Mouse (Mus musculus) MEL (cell line): ENCODE measurements around the gene Smyd3.

Source experiments
- CTCF ChIP-seq, 3 experiments: IDR thresholded peaks in 2 of 3; conservative IDR thresholded peaks in 1 of 3; 2 replicates each; pipeline ENCODE4 v1.5.1; 2011 to 2012; ENCODE audit warnings: low read length in 3 of 3, low read depth in 2 of 3, mild to moderate bottlenecking in 2 of 3, improper control_type of control experiment in 1 of 3, inconsistent platforms in 1 of 3, mixed read lengths in 1 of 3, moderate library complexity in 1 of 3; ENCODE audit not compliant: control insufficient read depth in 1 of 3, insufficient read depth in 1 of 3, poor library complexity in 1 of 3, severe bottlenecking in 1 of 3
- E2F4 ChIP-seq: IDR thresholded peaks from 2 replicates; pipeline ENCODE4 v1.6.1; 2011; ENCODE audit warnings: low read depth, low read length, improper control_type of control experiment, borderline replicate concordance
- GATA1 ChIP-seq: IDR thresholded peaks from 2 replicates; pipeline ENCODE4 v1.6.1; 2011; ENCODE audit warnings: low read depth, low read length, improper control_type of control experiment
- KAT2A ChIP-seq: conservative IDR thresholded peaks from 2 replicates; pipeline ENCODE4 v1.6.1; 2012; ENCODE audit warnings: low read depth, low read length, improper control_type of control experiment, inconsistent platforms
- MAFK ChIP-seq: IDR thresholded peaks from 2 replicates; pipeline ENCODE4 v1.6.1; 2011; ENCODE audit warnings: low read depth, mild to moderate bottlenecking, low read length, improper control_type of control experiment, borderline replicate concordance
- MAX ChIP-seq: IDR thresholded peaks from 2 replicates; pipeline ENCODE4 v1.6.1; 2011; ENCODE audit warnings: low read length, improper control_type of control experiment
- MEF2A ChIP-seq: IDR thresholded peaks from 2 replicates; pipeline ENCODE4 v1.6.1; 2014; ENCODE audit warnings: low read depth, mild to moderate bottlenecking, inconsistent platforms, low read length, improper control_type of control experiment; ENCODE audit not compliant: poor library complexity, insufficient replicate concordance, severe bottlenecking; ENCODE audit errors: extremely low read depth
- MYC ChIP-seq: IDR thresholded peaks from 2 replicates; pipeline ENCODE4 v1.6.1; 2011; ENCODE audit warnings: low read depth, mild to moderate bottlenecking, low read length, improper control_type of control experiment, moderate library complexity
- NRF1 ChIP-seq: IDR thresholded peaks from 2 replicates; pipeline ENCODE4 v1.6.1; 2014; ENCODE audit warnings: low read depth, mild to moderate bottlenecking, inconsistent platforms, low read length, improper control_type of control experiment, moderate library complexity; ENCODE audit not compliant: poor library complexity, insufficient read depth, severe bottlenecking
- POLR2A ChIP-seq, 2 experiments: IDR thresholded peaks; 2 replicates each; pipeline ENCODE4 v1.6.1; 2011 to 2012; ENCODE audit warnings: low read length in 2 of 2, mild to moderate bottlenecking in 2 of 2, control low read depth in 1 of 2, improper control_type of control experiment in 1 of 2, low read depth in 1 of 2, moderate library complexity in 1 of 2; ENCODE audit not compliant: control insufficient read depth in 1 of 2, insufficient read depth in 1 of 2, poor library complexity in 1 of 2
- RAD21 ChIP-seq: IDR thresholded peaks from 2 replicates; pipeline ENCODE4 v1.6.1; 2011; ENCODE audit warnings: mild to moderate bottlenecking, low read depth, low read length, improper control_type of control experiment
- RCOR1 ChIP-seq: IDR thresholded peaks from 2 replicates; pipeline ENCODE4 v1.6.1; 2012; ENCODE audit warnings: low read depth, mild to moderate bottlenecking, inconsistent platforms, low read length, improper control_type of control experiment
- SIN3A ChIP-seq: IDR thresholded peaks from 2 replicates; pipeline ENCODE4 v1.6.1; 2012; ENCODE audit warnings: low read length, improper control_type of control experiment, inconsistent platforms
- USF1 ChIP-seq: IDR thresholded peaks from 2 replicates; pipeline ENCODE4 v1.6.1; 2014; ENCODE audit warnings: low read depth, mild to moderate bottlenecking, inconsistent platforms, low read length, improper control_type of control experiment, moderate library complexity

DNA sequence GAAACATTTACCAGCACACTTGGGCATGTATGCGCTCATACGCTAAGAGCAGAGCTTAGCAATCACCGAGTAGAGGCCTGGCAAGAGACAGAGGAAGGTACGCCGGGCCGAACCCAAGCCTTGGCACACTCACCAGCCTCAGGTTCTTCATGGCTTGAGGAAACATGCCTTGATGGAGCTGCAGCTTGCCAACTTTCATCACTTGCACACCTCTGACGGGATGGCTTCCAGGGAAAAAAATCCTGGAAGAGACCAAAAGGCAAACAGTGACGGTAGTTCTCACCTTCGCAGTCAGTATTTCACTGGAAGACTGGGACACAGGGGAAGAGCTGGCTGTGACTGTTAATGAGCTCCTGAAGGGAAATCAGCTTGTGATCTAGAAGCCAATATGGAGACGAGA is 545.8 kb downstream of the Smyd3 start:
- no peak for TF ChIP-seq MAX
- TF ChIP-seq MEF2A: no peak
- no peak for TF ChIP-seq RCOR1
- TF ChIP-seq KAT2A: no peak
- TF ChIP-seq GATA1: no peak
- TF ChIP-seq POLR2A (IDR thresholded peaks at IDR 0.05; ENCODE audit: control insufficient read depth in 1 of 2, insufficient read depth in 1 of 2, low read depth in 1 of 2, low read length in 2 of 2, poor library complexity in 1 of 2): no peak
- TF ChIP-seq CTCF (IDR thresholded peaks at IDR 0.05 in 2 of 3, conservative IDR thresholded peaks at IDR 0.05 in 1 of 3; ENCODE audit: control insufficient read depth in 1 of 3, insufficient read depth in 1 of 3, low read depth in 2 of 3, low read length in 3 of 3, poor library complexity in 1 of 3, severe bottlenecking in 1 of 3): no peak
- TF ChIP-seq USF1: no peak
- no peak for TF ChIP-seq RAD21
- TF ChIP-seq SIN3A: no peak
- no peak for TF ChIP-seq E2F4
- TF ChIP-seq MYC: no peak
- no peak for TF ChIP-seq MAFK
- no peak for TF ChIP-seq NRF1
